In genomic region chr7:62316793-62317192, GRCm38 (mm10) we compare ENCODE assay signal across 12 mouse cellular contexts. TPM values are rescaled to one million over a fixed set of nuclear protein-coding genes. Genes with fewer than 3 reads are reported as not detected.
"Had no signal": no experiment of that assay in that cellular context is flagged by ENCODE, and none has a peak within 500 bp of the region (broad histone marks: within the 10 kb centered on the region; RNA-seq: fewer than 3 reads in every experiment).

No protein-coding gene starts in this region.

- DNase-seq: retina, postnatal 1 day; right cerebral cortex, adult 18-20 months; right cerebral cortex, postnatal 14 days; right cerebral cortex, postnatal 25 days; right cerebral cortex, postnatal 4 days; spleen, adult 18-20 months; thymus, adult 18-20 months; thymus, adult 2 months; thymus, postnatal 14 days; thymus, postnatal 25 days; thymus, postnatal 36 days had no signal

RNA-seq across cellular contexts. Expression of gene Ndn, which starts 29.6 kb away (rescaled TPM):
- total RNA-seq: neutrophil, adult 5-6 weeks had no signal
